Mouse (Mus musculus): Measurements from ENCODE around the gene Peg3. TPM values are rescaled to one million over a fixed set of nuclear protein-coding genes. Genes with fewer than 3 reads are reported as not detected.

Peg3 gene
- polyA plus RNA-seq, 1 experiment = 352 TPM

DNA sequence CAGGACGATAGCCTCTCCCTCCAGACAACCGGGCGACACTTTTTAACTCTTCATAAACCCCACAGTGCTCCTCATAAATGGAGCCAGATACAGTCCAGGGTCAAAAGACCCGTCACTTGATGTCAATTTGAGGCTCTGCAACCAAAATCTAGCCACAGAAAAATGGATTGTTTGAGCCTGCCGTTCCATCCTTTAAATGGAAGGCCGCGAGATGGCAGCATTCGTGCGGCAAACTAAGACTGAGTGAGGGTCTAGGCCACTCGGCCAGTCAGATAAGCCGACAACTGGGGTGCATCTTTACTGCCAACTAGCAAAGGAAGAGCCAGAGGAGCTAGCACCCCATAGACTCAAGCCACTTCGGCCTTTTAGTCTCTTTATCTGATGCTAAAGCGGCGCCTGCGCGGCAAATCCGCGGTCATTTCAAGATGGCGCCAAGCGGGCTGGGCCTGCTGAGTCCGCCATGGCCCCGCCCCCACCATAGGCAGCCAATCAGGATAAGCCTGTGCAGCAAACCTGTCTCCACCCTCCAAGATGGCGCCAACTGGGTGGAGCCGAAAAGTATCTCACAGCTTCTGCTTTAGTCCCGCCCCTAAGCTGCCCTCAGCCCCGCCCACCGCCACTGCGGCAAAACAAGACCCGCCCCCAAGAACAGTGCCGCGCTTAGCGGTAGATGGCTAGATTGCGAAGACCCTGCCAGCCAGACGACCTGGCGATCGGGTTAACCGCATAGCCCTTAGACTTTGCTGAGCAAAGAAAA is 992 bp downstream of the Peg3 start:
- no peak for TF ChIP-seq POLR2A (IDR thresholded peaks at IDR 0.05; ENCODE audit: insufficient read depth, low read depth, low read length)
- 0 out of 2 replicates have a peak, but pooled peaks have one; percentile 32 for TF ChIP-seq CTCF (IDR thresholded peaks at IDR 0.05; ENCODE audit: insufficient read depth, low read depth, low read length)
- WGBS = 53% methylated on average over 37 of the region's 37 CpGs
- no peaks in the 10 kb centered on the region for H3K4me1 ChIP-seq (ENCODE audit: control insufficient read depth, insufficient read depth, low read length)
- H3K4me3 ChIP-seq (ENCODE audit: insufficient read depth, low read depth, low read length) = peak overlapping the region; percentile 57
- peak overlapping the region; percentile 93 for H3K27ac ChIP-seq (ENCODE audit: insufficient read depth, low read depth, low read length)

DNA sequence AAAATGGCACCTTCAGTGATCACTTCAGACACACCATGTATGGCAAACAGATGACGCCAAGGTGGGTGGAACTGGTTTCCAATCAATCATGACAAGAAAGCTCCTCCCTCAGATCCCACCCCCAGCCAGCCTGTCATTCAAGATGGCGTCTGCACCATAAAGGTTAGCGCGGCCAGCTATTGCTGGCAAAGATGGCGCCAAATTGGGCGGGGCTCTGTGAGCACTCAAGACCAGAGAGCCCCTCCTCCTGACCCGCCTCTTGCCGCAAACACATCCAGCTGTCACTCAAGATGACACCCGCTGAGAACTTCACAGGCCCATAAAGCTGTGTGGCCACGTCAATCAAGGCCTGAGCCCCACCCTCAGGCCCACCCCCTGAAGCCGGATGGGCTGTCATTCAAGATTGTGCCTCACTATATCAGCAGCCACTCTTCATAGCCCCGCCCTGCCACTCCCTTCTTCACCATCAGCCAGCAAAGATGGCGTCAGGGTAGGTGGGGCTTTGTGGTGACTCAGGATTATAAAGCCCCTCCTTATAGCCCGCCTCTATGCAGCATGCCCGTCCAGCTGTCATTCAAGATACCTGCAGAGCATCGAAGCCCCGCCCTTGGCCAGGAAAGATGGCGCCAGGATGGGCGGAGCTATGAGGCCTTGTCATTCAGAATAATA is 1.8 kb downstream of the Peg3 start:
- Histone ChIP-seq H3K4me3 (ENCODE audit: insufficient read depth, low read depth, low read length) (peak overlapping the region; percentile 57), H3K27ac (ENCODE audit: insufficient read depth, low read depth, low read length) (peak overlapping the region; percentile 94), H3K4me1 (ENCODE audit: control insufficient read depth, insufficient read depth, low read length) (no peaks in the 10 kb centered on the region)
- TF ChIP-seq POLR2A (IDR thresholded peaks at IDR 0.05; ENCODE audit: insufficient read depth, low read depth, low read length) (no peak; the same call in 1 of the 2 replicates), CTCF (IDR thresholded peaks at IDR 0.05; ENCODE audit: insufficient read depth, low read depth, low read length) (no peak)
- 48% methylated on average over 19 of the region's 19 CpGs for WGBS

DNA sequence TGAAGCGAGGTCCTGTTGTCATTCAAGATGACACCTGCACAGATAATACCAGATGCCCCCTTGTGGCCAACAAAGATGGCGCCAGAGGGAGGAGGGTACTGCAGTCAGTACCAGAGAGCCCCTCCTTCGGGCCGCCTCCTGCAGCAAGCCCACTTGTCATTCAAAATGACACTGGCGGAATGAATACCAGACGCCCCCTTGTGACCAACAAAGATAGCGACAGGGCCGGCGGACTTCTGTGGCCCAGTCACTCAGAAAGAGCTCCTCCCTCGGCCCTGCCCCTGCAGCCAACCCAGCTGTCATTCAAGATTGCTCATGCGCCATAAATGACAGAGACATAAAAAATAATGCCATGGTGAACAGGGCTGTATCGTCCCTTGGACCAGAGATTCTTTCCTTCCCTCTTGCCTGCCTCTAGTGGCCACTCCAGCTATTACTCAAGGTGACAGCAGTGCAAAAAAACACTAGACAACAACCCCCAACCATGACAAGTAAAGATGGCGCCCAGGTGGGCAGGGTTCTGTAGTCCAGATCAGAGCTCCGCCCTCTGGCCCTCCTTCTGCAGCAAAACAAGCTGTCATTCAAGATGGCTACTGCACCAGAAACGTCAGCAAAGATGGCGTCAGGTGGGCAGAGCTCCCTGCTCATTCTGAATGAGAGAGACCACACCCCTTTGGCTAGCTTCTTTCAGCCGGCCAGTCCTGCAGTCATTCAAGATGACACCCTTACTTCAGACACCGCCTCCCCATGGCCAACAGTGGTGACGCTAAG is 2.7 kb downstream of the Peg3 start:
- no peaks in the 10 kb centered on the region for H3K4me1 ChIP-seq (ENCODE audit: control insufficient read depth, insufficient read depth, low read length)

DNA sequence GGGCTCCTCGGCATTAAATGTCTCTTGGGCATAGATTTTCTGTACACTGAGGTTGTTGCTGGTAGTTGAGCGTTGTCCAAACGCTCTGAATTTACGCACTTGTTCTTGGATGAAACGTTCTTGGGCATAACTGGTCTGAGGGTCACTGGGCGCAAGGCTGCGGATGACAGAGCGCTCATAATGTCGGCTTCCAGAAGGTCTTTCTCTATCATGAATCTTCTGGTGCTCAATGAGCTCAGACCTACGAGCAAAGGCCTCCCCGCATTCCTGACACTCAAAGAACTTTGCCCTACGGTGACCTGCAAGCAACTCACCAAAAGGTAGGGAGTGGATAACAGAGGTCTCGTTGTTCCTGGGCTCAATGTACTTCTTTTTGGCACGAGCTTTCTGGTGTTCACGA is 20.8 kb downstream of the Peg3 start:
- TF ChIP-seq POLR2A (IDR thresholded peaks at IDR 0.05; ENCODE audit: insufficient read depth, low read depth, low read length) (no peak), CTCF (IDR thresholded peaks at IDR 0.05; ENCODE audit: insufficient read depth, low read depth, low read length) (no peak)
- Histone ChIP-seq H3K4me1 (ENCODE audit: control insufficient read depth, insufficient read depth, low read length) (0 out of 2 replicates have a peak, but pooled peaks cover 7% of the 10 kb centered on the region), H3K4me3 (ENCODE audit: insufficient read depth, low read depth, low read length) (no peak overlapping the region), H3K27ac (ENCODE audit: insufficient read depth, low read depth, low read length) (no peak overlapping the region)
- WGBS = 95% methylated on average over 15 of the region's 15 CpGs

More for the DNA sequence above, 2.7 kb downstream of the Peg3 start:
- TF ChIP-seq POLR2A (IDR thresholded peaks at IDR 0.05; ENCODE audit: insufficient read depth, low read depth, low read length) (no peak), CTCF (IDR thresholded peaks at IDR 0.05; ENCODE audit: insufficient read depth, low read depth, low read length) (peak; percentile 67)
- WGBS = 42% methylated on average over 19 of the region's 19 CpGs
- H3K27ac ChIP-seq (ENCODE audit: insufficient read depth, low read depth, low read length) = peak overlapping the region; percentile 94
- peak overlapping the region; percentile 57 for H3K4me3 ChIP-seq (ENCODE audit: insufficient read depth, low read depth, low read length)

DNA sequence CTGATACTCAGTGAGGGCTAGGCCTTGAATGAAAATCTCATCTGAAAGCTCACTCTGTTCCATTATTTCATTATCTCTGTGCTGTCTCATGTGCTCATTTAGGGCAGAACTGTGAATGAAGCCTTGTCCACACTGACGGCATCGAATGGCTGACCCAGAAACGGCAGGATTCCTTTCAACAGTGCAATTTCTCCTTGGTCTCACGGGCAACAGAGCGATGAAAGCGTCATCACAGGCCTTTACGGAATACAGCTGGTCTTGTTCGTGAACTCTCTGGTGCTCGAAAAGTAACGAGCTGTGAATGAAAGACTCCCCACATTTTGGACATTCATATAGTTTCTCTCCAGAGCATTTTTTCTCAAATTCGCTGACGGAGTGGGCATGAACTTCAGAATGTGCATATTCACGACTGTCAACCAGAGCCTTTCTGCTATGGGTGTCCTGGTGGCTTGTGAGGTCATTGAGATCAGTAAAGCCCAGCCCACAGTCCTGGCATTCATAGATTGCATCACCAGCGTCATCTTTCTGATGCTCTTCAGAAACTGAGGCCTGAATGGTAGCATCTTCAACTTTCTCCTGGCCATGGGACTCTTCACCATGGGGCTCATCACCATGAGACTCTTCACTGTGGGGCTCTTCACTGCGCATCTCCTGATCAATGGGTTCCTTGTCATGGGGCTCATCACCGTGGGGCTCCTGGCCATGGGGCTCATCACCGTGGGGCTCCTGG is 21.6 kb downstream of the Peg3 start:
- no peak overlapping the region for H3K27ac ChIP-seq (ENCODE audit: insufficient read depth, low read depth, low read length)
- WGBS = 69% methylated on average over 17 of the region's 17 CpGs
- 0 out of 2 replicates have a peak, but pooled peaks cover 7% of the 10 kb centered on the region for H3K4me1 ChIP-seq (ENCODE audit: control insufficient read depth, insufficient read depth, low read length)
- no peak for TF ChIP-seq CTCF (IDR thresholded peaks at IDR 0.05; ENCODE audit: insufficient read depth, low read depth, low read length)
- no peak for TF ChIP-seq POLR2A (IDR thresholded peaks at IDR 0.05; ENCODE audit: insufficient read depth, low read depth, low read length)
- no peak overlapping the region for H3K4me3 ChIP-seq (ENCODE audit: insufficient read depth, low read depth, low read length)

DNA sequence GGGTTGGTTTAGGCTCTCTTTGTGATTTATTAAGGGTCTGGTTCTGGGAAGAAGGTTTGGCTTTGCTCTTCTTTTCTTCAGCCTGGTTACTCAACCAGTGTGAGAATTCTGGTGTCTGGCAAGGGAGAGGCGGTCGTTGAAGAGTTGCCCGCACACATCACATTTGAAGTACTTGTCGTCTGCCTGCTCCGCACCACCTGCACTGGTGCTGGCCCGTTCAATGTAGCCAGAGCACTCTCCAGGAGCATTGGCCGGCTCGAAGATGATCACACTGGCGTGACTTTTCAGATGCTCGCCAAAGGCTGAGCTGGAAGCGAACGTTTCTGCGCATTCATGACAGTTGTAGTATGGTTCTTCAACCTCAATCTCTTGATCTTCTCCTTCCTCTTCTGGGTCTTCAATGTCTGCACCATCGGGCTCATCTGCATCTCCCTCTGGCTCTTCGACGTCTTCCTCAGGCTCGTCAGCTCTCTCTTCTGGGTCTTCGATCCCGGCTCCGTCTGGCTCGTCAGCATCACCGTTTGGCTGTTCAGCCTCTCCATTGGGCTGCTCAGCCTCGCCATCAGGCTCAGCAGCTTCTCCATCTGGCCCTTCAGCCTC is 22.7 kb downstream of the Peg3 start:
- Histone ChIP-seq H3K4me3 (ENCODE audit: insufficient read depth, low read depth, low read length) (no peak overlapping the region), H3K27ac (ENCODE audit: insufficient read depth, low read depth, low read length) (no peak overlapping the region), H3K4me1 (ENCODE audit: control insufficient read depth, insufficient read depth, low read length) (0 out of 2 replicates have a peak, but pooled peaks cover 7% of the 10 kb centered on the region)
- no peak for TF ChIP-seq CTCF (IDR thresholded peaks at IDR 0.05; ENCODE audit: insufficient read depth, low read depth, low read length)
- no peak for TF ChIP-seq POLR2A (IDR thresholded peaks at IDR 0.05; ENCODE audit: insufficient read depth, low read depth, low read length)
- WGBS = 93% methylated on average over 23 of the region's 23 CpGs

DNA sequence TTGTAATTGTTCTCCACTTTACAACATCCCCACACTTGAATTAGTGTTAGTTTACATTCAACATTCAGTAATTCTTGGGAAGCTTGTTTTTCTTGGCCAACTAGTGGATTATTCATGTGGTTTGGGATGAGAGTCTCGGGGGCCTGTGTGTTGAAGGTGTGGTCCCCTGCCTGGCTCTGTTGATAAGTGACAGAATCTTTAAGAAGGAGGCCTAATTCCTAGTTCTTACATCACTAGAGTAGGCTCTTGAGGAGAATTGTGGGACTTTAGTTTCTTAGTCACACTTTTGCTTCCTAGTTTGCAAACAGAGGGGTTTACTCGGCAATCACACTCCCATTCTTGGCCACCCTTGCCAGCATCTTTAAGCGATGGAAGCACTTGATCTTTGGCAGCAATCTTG is 31.0 kb downstream of the Peg3 start:
- TF ChIP-seq POLR2A (IDR thresholded peaks at IDR 0.05; ENCODE audit: insufficient read depth, low read depth, low read length) = no peak
- TF ChIP-seq CTCF (IDR thresholded peaks at IDR 0.05; ENCODE audit: insufficient read depth, low read depth, low read length) = no peak
- 59% methylated on average over 3 of the region's 3 CpGs for WGBS
- H3K4me1 ChIP-seq (ENCODE audit: control insufficient read depth, insufficient read depth, low read length) = no peaks in the 10 kb centered on the region
- no peak overlapping the region for H3K27ac ChIP-seq (ENCODE audit: insufficient read depth, low read depth, low read length)
- H3K4me3 ChIP-seq (ENCODE audit: insufficient read depth, low read depth, low read length) = no peak overlapping the region

Measured in olfactory bulb, adult 2 months (tissue).